Mouse (Mus musculus): Measurements from ENCODE around the gene Tex37.

Tex37 gene

GRCm38 (mm10) chr6:70910285-70910684, 8.4 kb downstream of the Tex37 start:
- TF ChIP-seq NANOG (IDR thresholded peaks at IDR 0.05; ENCODE audit: borderline replicate concordance, low read length): no peak
- no peak for TF ChIP-seq CTCF (conservative IDR thresholded peaks at IDR 0.05; ENCODE audit: low read length)
- no peak for TF ChIP-seq POU5F1 (IDR thresholded peaks at IDR 0.05; ENCODE audit: borderline replicate concordance, low read length)
- Histone ChIP-seq H3K27me3 (ENCODE audit: insufficient read depth, low read length) (peaks cover 25% of the 10 kb centered on the region), H3K4me1 (replicated peaks; ENCODE audit: low read depth, low read length) (peaks cover 20% of the 10 kb centered on the region), H3K9me3 (ENCODE audit: low read length) (no peaks in the 10 kb centered on the region), H3K36me3 (ENCODE audit: insufficient read depth, low read length) (peaks cover 13% of the 10 kb centered on the region), H3K4me3 (replicated peaks; ENCODE audit: low read length) (no peak overlapping the region)

DNA sequence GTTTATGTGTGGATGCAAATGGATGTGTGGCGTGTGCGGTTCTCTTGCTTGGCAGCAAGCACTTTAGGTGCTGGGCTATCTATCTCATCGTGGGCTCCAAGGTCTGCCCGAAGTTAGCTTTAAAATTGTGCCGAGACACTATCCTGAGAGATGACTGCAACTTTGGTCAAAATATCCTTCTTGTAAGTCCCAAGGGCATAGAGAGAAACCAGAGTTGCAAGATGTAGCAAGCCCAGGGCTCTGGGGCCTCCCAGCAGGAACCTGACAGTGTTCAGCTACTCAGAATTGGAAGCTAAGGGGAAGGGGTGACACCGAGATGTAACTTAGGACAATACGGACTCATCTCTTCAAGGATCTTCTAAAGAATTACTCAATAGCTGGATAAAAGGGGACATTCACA, 9.2 kb downstream of the Tex37 start:
- H3K4me1 ChIP-seq (replicated peaks; ENCODE audit: low read depth, low read length): peaks cover 20% of the 10 kb centered on the region
- peaks cover 16% of the 10 kb centered on the region for H3K36me3 ChIP-seq (ENCODE audit: insufficient read depth, low read length)
- peaks cover 25% of the 10 kb centered on the region for H3K27me3 ChIP-seq (ENCODE audit: insufficient read depth, low read length)
- H3K4me3 ChIP-seq (replicated peaks; ENCODE audit: low read length): no peak overlapping the region
- TF ChIP-seq NANOG (IDR thresholded peaks at IDR 0.05; ENCODE audit: borderline replicate concordance, low read length) (no peak), CTCF (conservative IDR thresholded peaks at IDR 0.05; ENCODE audit: low read length) (no peak), POU5F1 (IDR thresholded peaks at IDR 0.05; ENCODE audit: borderline replicate concordance, low read length) (no peak)
- H3K9me3 ChIP-seq (ENCODE audit: low read length): no peaks in the 10 kb centered on the region

- TF ChIP-seq CTCF (conservative IDR thresholded peaks at IDR 0.05; ENCODE audit: low read length) (no peak), NANOG (IDR thresholded peaks at IDR 0.05; ENCODE audit: borderline replicate concordance, low read length) (no peak), POU5F1 (IDR thresholded peaks at IDR 0.05; ENCODE audit: borderline replicate concordance, low read length) (no peak)
- no peaks in the 10 kb centered on the region for H3K9me3 ChIP-seq (ENCODE audit: low read length)
Observed at GRCm38 (mm10) chr6:70903689-70904088, 15.0 kb downstream of the Tex37 start.

GRCm38 (mm10) chr6:70899594-70900003, 19.1 kb downstream of the Tex37 start:
- H3K9me3 ChIP-seq (ENCODE audit: low read length): no peaks in the 10 kb centered on the region
- H3K36me3 ChIP-seq (ENCODE audit: insufficient read depth, low read length): peaks cover 76% of the 10 kb centered on the region
- no peaks in the 10 kb centered on the region for H3K27me3 ChIP-seq (ENCODE audit: insufficient read depth, low read length)
- TF ChIP-seq NANOG (IDR thresholded peaks at IDR 0.05; ENCODE audit: borderline replicate concordance, low read length): no peak
- TF ChIP-seq CTCF (conservative IDR thresholded peaks at IDR 0.05; ENCODE audit: low read length): no peak
- TF ChIP-seq POU5F1 (IDR thresholded peaks at IDR 0.05; ENCODE audit: borderline replicate concordance, low read length): no peak
- H3K4me1 ChIP-seq (replicated peaks; ENCODE audit: low read depth, low read length): peaks cover 31% of the 10 kb centered on the region
- no peak overlapping the region for H3K4me3 ChIP-seq (replicated peaks; ENCODE audit: low read length)

More at GRCm38 (mm10) chr6:70903689-70904088, 15.0 kb downstream of the Tex37 start:
- Histone ChIP-seq H3K27me3 (ENCODE audit: insufficient read depth, low read length) (no peaks in the 10 kb centered on the region), H3K36me3 (ENCODE audit: insufficient read depth, low read length) (peaks cover 56% of the 10 kb centered on the region), H3K4me1 (replicated peaks; ENCODE audit: low read depth, low read length) (peaks cover 14% of the 10 kb centered on the region), H3K4me3 (replicated peaks; ENCODE audit: low read length) (no peak overlapping the region)

DNA sequence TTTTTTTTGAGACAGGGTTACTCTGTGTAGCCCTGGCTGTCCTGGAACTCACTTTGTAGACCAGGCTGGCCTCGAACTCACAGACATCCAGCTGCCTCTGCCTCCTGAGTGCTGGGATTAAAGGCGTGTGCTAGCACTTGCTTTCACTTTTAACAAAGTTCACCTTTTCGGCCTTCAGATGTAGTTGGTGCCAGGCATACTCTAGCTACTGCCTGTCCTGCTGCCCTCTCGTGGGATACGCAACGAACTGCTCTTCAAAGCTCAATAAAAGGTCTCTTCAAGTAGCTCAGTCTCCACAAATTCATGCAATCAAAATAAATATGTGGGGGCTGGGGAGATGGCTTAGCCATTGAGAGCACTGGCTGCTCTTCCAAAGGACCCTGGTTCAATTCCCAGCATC, 20.6 kb downstream of the Tex37 start:
- peaks cover 36% of the 10 kb centered on the region for H3K4me1 ChIP-seq (replicated peaks; ENCODE audit: low read depth, low read length)
- TF ChIP-seq CTCF (conservative IDR thresholded peaks at IDR 0.05; ENCODE audit: low read length) (no peak), NANOG (IDR thresholded peaks at IDR 0.05; ENCODE audit: borderline replicate concordance, low read length) (no peak), POU5F1 (IDR thresholded peaks at IDR 0.05; ENCODE audit: borderline replicate concordance, low read length) (no peak)

GRCm38 (mm10) chr6:70887993-70888392, 30.7 kb downstream of the Tex37 start:
- H3K36me3 ChIP-seq (ENCODE audit: insufficient read depth, low read length): peaks cover 98% of the 10 kb centered on the region
- H3K9me3 ChIP-seq (ENCODE audit: low read length): no peaks in the 10 kb centered on the region
- no peaks in the 10 kb centered on the region for H3K27me3 ChIP-seq (ENCODE audit: insufficient read depth, low read length)
- H3K4me1 ChIP-seq (replicated peaks; ENCODE audit: low read depth, low read length): peaks cover 13% of the 10 kb centered on the region
- no peak for TF ChIP-seq NANOG (IDR thresholded peaks at IDR 0.05; ENCODE audit: borderline replicate concordance, low read length)
- no peak for TF ChIP-seq POU5F1 (IDR thresholded peaks at IDR 0.05; ENCODE audit: borderline replicate concordance, low read length)
- no peak for TF ChIP-seq CTCF (conservative IDR thresholded peaks at IDR 0.05; ENCODE audit: low read length)
- no peak overlapping the region for H3K4me3 ChIP-seq (replicated peaks; ENCODE audit: low read length)

More for the DNA sequence above, 20.6 kb downstream of the Tex37 start:
- Histone ChIP-seq H3K36me3 (ENCODE audit: insufficient read depth, low read length) (peaks cover 80% of the 10 kb centered on the region), H3K4me3 (replicated peaks; ENCODE audit: low read length) (no peak overlapping the region), H3K27me3 (ENCODE audit: insufficient read depth, low read length) (no peaks in the 10 kb centered on the region), H3K9me3 (ENCODE audit: low read length) (no peaks in the 10 kb centered on the region)

DNA sequence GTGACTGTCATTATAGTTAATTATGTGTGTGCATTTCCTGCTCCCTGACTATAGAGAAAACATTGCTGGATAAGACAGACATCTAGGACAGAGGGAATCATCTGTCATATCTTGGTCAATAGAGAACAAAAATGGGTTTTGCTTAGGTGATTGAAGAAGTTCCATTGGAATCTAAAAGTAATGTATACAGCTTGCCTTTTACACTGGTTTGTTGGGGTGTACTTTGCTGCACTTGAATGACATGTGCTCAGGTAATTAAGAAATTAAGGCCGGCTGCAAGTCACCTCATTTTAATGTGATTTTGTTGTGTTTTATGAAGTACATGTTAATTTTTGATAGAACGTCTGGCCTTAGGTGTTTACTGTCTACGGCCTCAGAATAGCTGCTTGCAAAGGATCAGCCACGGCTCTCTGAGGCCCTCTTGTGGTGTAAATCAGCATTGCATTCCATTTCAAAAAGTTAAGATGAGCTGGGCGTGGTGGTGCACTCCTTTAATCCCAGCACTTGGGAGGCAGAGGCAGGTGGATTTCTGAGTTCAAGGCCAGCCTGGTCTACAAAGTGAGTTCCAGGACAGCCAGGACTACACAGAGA, 37.9 kb downstream of the Tex37 start:
- Histone ChIP-seq H3K9me3 (ENCODE audit: low read length) (no peaks in the 10 kb centered on the region), H3K4me3 (replicated peaks; ENCODE audit: low read length) (no peak overlapping the region), H3K4me1 (replicated peaks; ENCODE audit: low read depth, low read length) (peaks cover 8% of the 10 kb centered on the region), H3K36me3 (ENCODE audit: insufficient read depth, low read length) (peaks cover 70% of the 10 kb centered on the region), H3K27me3 (ENCODE audit: insufficient read depth, low read length) (no peaks in the 10 kb centered on the region)
- TF ChIP-seq CTCF (conservative IDR thresholded peaks at IDR 0.05; ENCODE audit: low read length) (peak; percentile 87), POU5F1 (IDR thresholded peaks at IDR 0.05; ENCODE audit: borderline replicate concordance, low read length) (no peak), NANOG (IDR thresholded peaks at IDR 0.05; ENCODE audit: borderline replicate concordance, low read length) (no peak)

DNA sequence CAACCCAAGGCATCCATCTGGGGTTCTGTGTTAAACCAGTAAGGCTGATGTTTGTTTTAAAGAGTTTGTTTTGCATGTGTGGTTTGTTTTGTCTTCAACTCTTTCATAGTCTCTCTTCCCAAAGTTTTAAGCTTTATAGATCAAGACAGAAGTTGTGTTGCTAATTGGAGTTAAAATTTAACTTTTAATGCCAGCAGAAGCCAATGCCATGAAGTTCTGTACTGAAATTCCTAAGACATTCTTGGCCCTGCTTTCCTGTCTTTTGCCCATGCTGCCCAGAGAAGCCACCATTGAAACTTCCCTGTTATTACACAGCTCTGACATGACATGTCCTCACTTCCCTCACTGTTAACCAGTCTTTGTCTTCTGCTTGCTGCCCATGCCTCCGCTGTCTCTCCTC, 43.7 kb downstream of the Tex37 start:
- Histone ChIP-seq H3K36me3 (ENCODE audit: insufficient read depth, low read length) (peaks cover 26% of the 10 kb centered on the region), H3K9me3 (ENCODE audit: low read length) (no peaks in the 10 kb centered on the region), H3K4me1 (replicated peaks; ENCODE audit: low read depth, low read length) (no peaks in the 10 kb centered on the region), H3K4me3 (replicated peaks; ENCODE audit: low read length) (no peak overlapping the region), H3K27me3 (ENCODE audit: insufficient read depth, low read length) (no peaks in the 10 kb centered on the region)
- no peak for TF ChIP-seq CTCF (conservative IDR thresholded peaks at IDR 0.05; ENCODE audit: low read length)
- TF ChIP-seq POU5F1 (IDR thresholded peaks at IDR 0.05; ENCODE audit: borderline replicate concordance, low read length): no peak
- no peak for TF ChIP-seq NANOG (IDR thresholded peaks at IDR 0.05; ENCODE audit: borderline replicate concordance, low read length)
